Mouse (Mus musculus) liver, embryonic 14.5 days (tissue): ENCODE results near the gene Cit.

Experiments
- CTCF ChIP-seq: IDR thresholded peaks from 2 replicates; pipeline ENCODE4 v1.5.1; 2016; ENCODE audit warnings: antibody characterized with exemption, low read depth, control low read depth
- EP300 ChIP-seq: IDR thresholded peaks from 2 replicates; pipeline ENCODE4 v1.6.1; 2016; ENCODE audit warnings: antibody characterized with exemption, low read depth

DNA sequence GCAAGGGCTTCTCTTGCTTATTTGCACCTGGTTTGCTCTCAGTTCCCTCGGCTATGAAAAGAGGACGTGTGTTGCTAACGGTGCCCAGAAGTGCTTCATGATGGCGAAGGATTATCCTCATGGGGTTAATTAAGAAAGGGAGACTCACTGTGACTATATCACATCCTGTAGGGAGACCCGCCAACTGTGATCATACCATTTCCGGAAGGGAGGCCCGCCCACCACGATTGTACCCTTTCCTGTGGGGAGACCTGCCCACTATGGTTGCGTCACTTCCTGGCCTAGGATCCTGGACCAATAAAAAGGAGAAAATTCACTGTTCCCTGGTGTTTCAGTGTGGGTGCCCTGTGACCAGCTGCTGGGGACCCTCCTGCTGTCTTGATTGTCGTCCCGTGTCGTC is 9.3 kb downstream of the Cit start:
- TF ChIP-seq CTCF (no peak), EP300 (no peak)
